Mouse (Mus musculus) CH12.LX (cell line): Measurements from ENCODE around the gene Zfp750. TPM values are rescaled to one million over a fixed set of nuclear protein-coding genes. Genes with fewer than 3 reads are reported as not detected.

Experiments
- DNase-seq: peaks from one replicate; pipeline ENCODE4 v3.0.0-alpha.2; 2013; ENCODE audit errors: extremely low read depth
- H3K27ac ChIP-seq: 2 replicates; pipeline ENCODE4 v1.5.1; 2012; ENCODE audit warnings: low read depth, mild to moderate bottlenecking, control low read depth, moderate library complexity; ENCODE audit not compliant: insufficient read depth
- H3K27me3 ChIP-seq: replicated peaks from 2 replicates; pipeline ENCODE3; 2012; ENCODE audit warnings: inconsistent platforms
- H3K36me3 ChIP-seq, 2 experiments: replicated peaks in 1 of 2; 2 replicates each; pipeline versions ENCODE3 to v1.6.1; 2012; ENCODE audit warnings: inconsistent platforms in 1 of 2, low read length in 1 of 2, mild to moderate bottlenecking in 1 of 2, mixed read lengths in 1 of 2, moderate library complexity in 1 of 2; ENCODE audit not compliant: control insufficient read depth in 1 of 2, insufficient read depth in 1 of 2
- H3K4me1 ChIP-seq, 2 experiments: 2 replicates each; pipeline ENCODE4 v1.6.1; 2012; ENCODE audit warnings: inconsistent platforms in 1 of 2, moderate library complexity in 1 of 2; ENCODE audit not compliant: insufficient read depth in 2 of 2, control insufficient read depth in 1 of 2
- H3K4me2 ChIP-seq: 2 replicates; pipeline ENCODE4 v1.6.1; 2012; ENCODE audit warnings: low read depth, mild to moderate bottlenecking, control low read depth; ENCODE audit not compliant: poor library complexity, insufficient read depth, severe bottlenecking
- H3K4me3 ChIP-seq, 3 experiments: fragments of 150-350 bp in 1 of 3; sonication (generic) in 1 of 3; replicated peaks in 1 of 3; 2 replicates each; pipeline versions ENCODE3 to v1.5.1; 2011 to 2012; ENCODE audit warnings: low read depth in 2 of 3, low read length in 2 of 3, mild to moderate bottlenecking in 2 of 3, moderate library complexity in 2 of 3, control low read depth in 1 of 3, improper control_type of control experiment in 1 of 3, inconsistent platforms in 1 of 3, mixed read lengths in 1 of 3; ENCODE audit not compliant: poor library complexity in 1 of 3
- H3K79me2 ChIP-seq: replicated peaks from 2 replicates; pipeline ENCODE4 v1.6.1; 2012; ENCODE audit warnings: mild to moderate bottlenecking, moderate library complexity; ENCODE audit not compliant: control insufficient read depth, poor library complexity, insufficient read depth, severe bottlenecking; ENCODE audit errors: extremely low read depth
- H3K9ac ChIP-seq: 2 replicates; pipeline ENCODE4 v1.6.1; 2012; ENCODE audit warnings: low read depth, mild to moderate bottlenecking, control low read depth, moderate library complexity; ENCODE audit not compliant: insufficient read depth
- H3K9me3 ChIP-seq: replicated peaks from 2 replicates; pipeline ENCODE3; 2012; ENCODE audit warnings: low read length, inconsistent platforms, mixed read lengths
- CHD2 ChIP-seq: IDR thresholded peaks from 2 replicates; pipeline ENCODE4 v1.6.1; 2011; ENCODE audit warnings: low read length, improper control_type of control experiment
- ELF1 ChIP-seq: IDR thresholded peaks from 2 replicates; pipeline ENCODE4 v1.6.1; 2014; ENCODE audit warnings: low read depth, mild to moderate bottlenecking, inconsistent platforms, low read length, improper control_type of control experiment
- ETS1 ChIP-seq: conservative IDR thresholded peaks from 2 replicates; pipeline ENCODE4 v1.6.1; 2012; ENCODE audit warnings: low read depth, mild to moderate bottlenecking, inconsistent platforms, low read length, improper control_type of control experiment, moderate library complexity
- GABPA ChIP-seq: IDR thresholded peaks from 2 replicates; pipeline ENCODE4 v1.6.1; 2012; ENCODE audit warnings: low read depth, low read length, improper control_type of control experiment, inconsistent platforms; ENCODE audit not compliant: insufficient replicate concordance
- JUND ChIP-seq: conservative IDR thresholded peaks from 2 replicates; pipeline ENCODE4 v1.6.1; 2011; ENCODE audit warnings: low read depth, low read length, improper control_type of control experiment
- KAT2A ChIP-seq: IDR thresholded peaks from 2 replicates; pipeline ENCODE4 v1.6.1; 2012; ENCODE audit warnings: low read length, improper control_type of control experiment, inconsistent platforms; ENCODE audit not compliant: insufficient replicate concordance
- MAX ChIP-seq: IDR thresholded peaks from 2 replicates; pipeline ENCODE4 v1.6.1; 2011; ENCODE audit warnings: low read length, improper control_type of control experiment
- MAZ ChIP-seq: IDR thresholded peaks from 2 replicates; pipeline ENCODE4 v1.6.1; 2012; ENCODE audit warnings: low read depth, mild to moderate bottlenecking, inconsistent platforms, low read length, improper control_type of control experiment, moderate library complexity
- MXI1 ChIP-seq: IDR thresholded peaks from 2 replicates; pipeline ENCODE4 v1.6.1; 2011; ENCODE audit warnings: mild to moderate bottlenecking, low read depth, low read length, improper control_type of control experiment
- MYC ChIP-seq: IDR thresholded peaks from 2 replicates; pipeline ENCODE4 v1.6.1; 2011; ENCODE audit warnings: low read depth, mild to moderate bottlenecking, improper control_type of control experiment, low read length
- PAX5 ChIP-seq: IDR thresholded peaks from 2 replicates; pipeline ENCODE4 v1.6.1; 2012; ENCODE audit warnings: low read length, inconsistent platforms, mixed read lengths
- POLR2A ChIP-seq: IDR thresholded peaks from 2 replicates; pipeline ENCODE4 v1.6.1; 2011; ENCODE audit warnings: low read depth, mild to moderate bottlenecking, improper control_type of control experiment, low read length
- POLR2AphosphoS2 ChIP-seq: IDR thresholded peaks from 2 replicates; pipeline ENCODE4 v1.6.1; 2011; ENCODE audit warnings: low read depth, low read length, improper control_type of control experiment
- RAD21 ChIP-seq: IDR thresholded peaks from 2 replicates; pipeline ENCODE4 v1.6.1; 2011; ENCODE audit warnings: low read depth, mild to moderate bottlenecking, low read length, improper control_type of control experiment, moderate library complexity
- RCOR1 ChIP-seq: conservative IDR thresholded peaks from 2 replicates; pipeline ENCODE4 v1.6.1; 2012; ENCODE audit warnings: low read depth, mild to moderate bottlenecking, inconsistent platforms, low read length, improper control_type of control experiment
- SIN3A ChIP-seq: IDR thresholded peaks from 2 replicates; pipeline ENCODE4 v1.6.1; 2012; ENCODE audit warnings: low read length, improper control_type of control experiment, inconsistent platforms
- TBP ChIP-seq: conservative IDR thresholded peaks from 2 replicates; pipeline ENCODE4 v1.6.1; 2011; ENCODE audit warnings: low read depth, low read length, improper control_type of control experiment
- TCF12 ChIP-seq: IDR thresholded peaks from 2 replicates; pipeline ENCODE4 v1.6.1; 2014; ENCODE audit warnings: low read depth, mild to moderate bottlenecking, inconsistent platforms, low read length, improper control_type of control experiment
- UBTF ChIP-seq: IDR thresholded peaks from 2 replicates; pipeline ENCODE4 v1.6.1; 2012; ENCODE audit warnings: low read depth, mild to moderate bottlenecking, inconsistent platforms, low read length, improper control_type of control experiment, moderate library complexity
- USF2 ChIP-seq: conservative IDR thresholded peaks from 2 replicates; pipeline ENCODE4 v1.6.1; 2011; ENCODE audit warnings: low read depth, low read length, improper control_type of control experiment
- ZC3H11A ChIP-seq: IDR thresholded peaks from 2 replicates; pipeline ENCODE4 v1.6.1; 2012; ENCODE audit warnings: low read depth, mild to moderate bottlenecking, inconsistent platforms, low read length, improper control_type of control experiment
- ZKSCAN1 ChIP-seq: IDR thresholded peaks from 2 replicates; pipeline ENCODE4 v1.6.1; 2012; ENCODE audit warnings: low read depth, inconsistent platforms, low read length, improper control_type of control experiment, borderline replicate concordance
- ZNF384 ChIP-seq: IDR thresholded peaks from 2 replicates; pipeline ENCODE4 v1.6.1; 2012; ENCODE audit warnings: low read depth, low read length, improper control_type of control experiment, inconsistent platforms
- dilution Hi-C: fragments of 300-500 bp; cut with MboI; formaldehyde crosslinking; loops from 2 replicates; pipeline ENCODE4 v1.14.3; 2020; ENCODE audit warnings: low sequenced_read_pairs; ENCODE audit not compliant: extremely low pct_unique_long_range_greater_than_20kb, extremely low pct_ligation_motif_present
- in situ Hi-C: fragments of 300-500 bp; cut with MboI; formaldehyde crosslinking; loops from 3 replicates; pipeline ENCODE4 v1.14.3; 2019; ENCODE audit warnings: low sequenced_read_pairs, low pct_ligation_motif_present, low pct_unique_long_range_greater_than_20kb, mixed read lengths
- polyA plus RNA-seq: library from polyadenylated mRNA; unstranded; fragments of >175 nt; gene quantifications from 2 replicates; pipeline ENCODE4 v1.2.1, GENCODE M21; 2012; ENCODE audit warnings: low read depth; ENCODE audit not compliant: insufficient read length
- total RNA-seq, 2 experiments: library from RNA; depleted of rRNA; stranded (reverse); fragments of 300-350 nt in 1 of 2; fragments of >200 nt in 1 of 2; gene quantifications; 2 replicates each; pipeline ENCODE4 v1.2.3; 2012 to 2014

The Zfp750 gene
- total RNA-seq (2012; rRNA removed) (0.34 and 0.38 TPM in 2 replicates), total RNA-seq (2014; rRNA removed) (0.11 and 0.14 TPM in 2 replicates), polyA plus RNA-seq (0.33 and 0.54 TPM in 2 replicates)

GRCm38 (mm10) chr11:121519131-121519530 is at the start of gene Zfp750:
Gene Zfp750, minus strand, starts transcription at chr11:121519333.
- Histone ChIP-seq H3K9me3 (no peaks in the 10 kb centered on the region), H3K79me2 (no peaks in the 10 kb centered on the region), H3K4me3 (no peak within 1 kb of the TSS), H3K36me3 (peaks cover 0 to 57% of the 10 kb centered on the region in 2 experiments), H3K4me1 (peaks cover 12 to 38% of the 10 kb centered on the region in 2 experiments), H3K27ac (no peak within 1 kb of the TSS), H3K4me2 (no peak within 1 kb of the TSS)
- dilution Hi-C loops (no loop called here), in situ Hi-C loops (no loop called here)
- no peak for DNase-seq
- TF ChIP-seq ELF1 (no peak), MAX (no peak), USF2 (no peak), CHD2 (no peak), JUND (no peak), TCF12 (no peak), MXI1 (no peak), SIN3A (no peak)
- TF ChIP-seq, all 38 proteins: peak for 0
- H3K9ac ChIP-seq = no peak within 1 kb of the TSS
- H3K27me3 ChIP-seq = no peaks in the 10 kb centered on the region

- peaks cover 8 to 33% of the 10 kb centered on the region in 2 experiments for H3K36me3 ChIP-seq
- H3K4me1 ChIP-seq = peaks cover 2 to 27% of the 10 kb centered on the region in 2 experiments; a peak in 3 of 4 replicates
- H3K9ac ChIP-seq = no peak overlapping the region
- DNase-seq = no peak
- no peaks in the 10 kb centered on the region for H3K27me3 ChIP-seq
- H3K9me3 ChIP-seq = no peaks in the 10 kb centered on the region
- dilution Hi-C loops = no loop called here
- H3K27ac ChIP-seq = no peak overlapping the region
- no peaks in the 10 kb centered on the region for H3K79me2 ChIP-seq
- in situ Hi-C loops = no loop called here
- no peak overlapping the region for H3K4me3 ChIP-seq
- no peak overlapping the region for H3K4me2 ChIP-seq
- TF ChIP-seq TCF12 (no peak), POLR2AphosphoS2 (no peak), ZNF384 (no peak), GABPA (no peak), CHD2 (no peak), RAD21 (no peak), RCOR1 (no peak), PAX5 (no peak), POLR2A (no peak), MYC (no peak), MAZ (no peak), SIN3A (no peak), ZKSCAN1 (no peak), ETS1 (no peak), KAT2A (no peak), TBP (no peak), MXI1 (no peak), MAX (no peak), ZC3H11A (no peak), UBTF (no peak)
Observed at GRCm38 (mm10) chr11:121564265-121564664, 45.1 kb upstream of the Zfp750 start.
